Mouse (Mus musculus): ENCODE data around the gene Fgfbp3.
"Not testable (repeated sequence)": the region's sequence is repeated elsewhere in the genome, so short reads cannot be mapped to it uniquely, and the experiment has no call there.

Gene Fgfbp3

DNA sequence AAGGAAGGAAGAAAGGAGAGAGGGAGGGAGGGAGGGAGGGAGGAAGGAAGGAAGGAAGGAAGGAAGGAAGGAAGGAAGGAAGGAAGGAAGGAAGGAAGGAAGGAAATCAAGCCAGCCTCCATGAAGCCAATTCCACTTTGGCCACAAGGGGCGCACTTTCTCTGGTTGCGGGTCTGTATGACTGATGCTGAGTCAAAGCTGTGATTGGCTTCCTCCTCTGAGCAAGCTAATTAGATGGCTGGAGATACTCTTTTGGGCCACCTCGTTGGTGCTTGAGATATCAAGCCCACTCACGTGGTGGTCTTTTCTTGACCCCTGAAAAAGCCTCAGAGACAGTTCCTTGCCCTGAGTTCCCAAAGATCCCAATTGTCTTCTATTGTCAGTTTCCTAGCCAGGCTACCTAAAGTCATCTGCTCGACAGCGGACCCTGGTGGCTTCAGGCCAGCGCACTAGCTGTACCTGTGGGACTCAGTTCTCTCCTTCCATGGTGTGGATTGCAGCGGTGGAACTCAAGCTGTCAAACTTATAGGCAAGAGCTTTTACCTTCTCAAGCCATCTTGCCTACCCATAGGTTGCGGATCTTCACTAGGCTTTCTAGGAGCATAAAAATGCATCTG is 9.6 kb downstream of the Fgfbp3 start:
- DNase-seq: peak; percentile 69

DNA sequence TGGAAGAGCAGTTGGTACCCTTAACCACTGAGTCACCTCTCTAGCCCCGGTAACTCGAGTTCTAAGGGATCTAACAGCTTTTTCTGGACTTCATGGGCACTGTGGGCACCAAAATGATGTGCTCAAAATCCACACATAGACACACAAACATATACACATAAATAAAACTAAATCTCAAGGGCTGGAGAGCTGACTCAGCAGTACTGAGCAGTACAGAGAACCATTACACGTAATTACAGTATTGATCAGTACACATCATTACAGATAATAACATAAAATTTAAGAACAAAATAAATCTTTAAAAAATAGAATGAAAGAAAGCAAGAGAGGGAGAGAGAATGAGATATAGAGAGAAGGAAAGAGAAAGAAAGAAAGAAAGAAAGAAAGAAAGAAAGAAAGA is 10.3 kb downstream of the Fgfbp3 start:
- DNase-seq: no peak

DNA sequence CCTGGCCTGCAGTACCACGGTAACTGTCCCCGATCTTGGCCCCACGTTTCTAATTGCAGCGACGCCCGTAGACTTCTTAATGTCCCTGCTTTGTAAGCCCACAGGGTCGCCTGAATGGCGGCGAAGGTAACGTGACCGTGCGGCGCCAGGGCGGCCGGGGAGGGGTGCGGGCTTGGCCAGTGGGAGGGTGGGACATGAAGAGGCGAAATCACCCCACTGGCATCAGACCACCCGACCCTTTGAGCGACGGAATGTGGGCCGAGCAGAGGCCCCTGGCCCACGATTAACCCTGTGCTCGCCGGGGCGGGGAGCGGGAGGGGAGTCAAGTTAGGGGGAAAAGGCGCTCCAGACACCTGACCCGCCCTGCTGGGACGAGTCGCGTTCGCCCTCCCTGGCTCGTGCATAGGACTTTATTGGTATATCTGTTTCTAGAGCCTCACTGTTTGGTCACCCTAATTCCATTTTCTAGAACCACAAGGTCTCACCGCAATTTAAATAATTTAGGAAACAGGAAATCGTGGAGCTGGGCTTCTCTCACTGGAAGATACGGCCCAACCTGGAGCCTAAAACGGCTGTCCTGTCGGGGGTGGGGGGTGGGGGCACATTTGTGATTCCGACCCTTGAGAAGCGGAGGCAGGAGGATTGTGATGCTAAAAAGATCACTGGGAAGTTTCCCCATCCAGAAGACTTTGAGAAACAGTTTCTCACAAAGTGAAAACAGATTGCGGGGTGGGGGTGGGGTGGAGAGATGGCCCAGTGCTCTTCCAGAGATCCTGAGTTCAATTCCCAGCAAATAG is 15.0 kb downstream of the Fgfbp3 start:
- peak; percentile 27 for DNase-seq

DNA sequence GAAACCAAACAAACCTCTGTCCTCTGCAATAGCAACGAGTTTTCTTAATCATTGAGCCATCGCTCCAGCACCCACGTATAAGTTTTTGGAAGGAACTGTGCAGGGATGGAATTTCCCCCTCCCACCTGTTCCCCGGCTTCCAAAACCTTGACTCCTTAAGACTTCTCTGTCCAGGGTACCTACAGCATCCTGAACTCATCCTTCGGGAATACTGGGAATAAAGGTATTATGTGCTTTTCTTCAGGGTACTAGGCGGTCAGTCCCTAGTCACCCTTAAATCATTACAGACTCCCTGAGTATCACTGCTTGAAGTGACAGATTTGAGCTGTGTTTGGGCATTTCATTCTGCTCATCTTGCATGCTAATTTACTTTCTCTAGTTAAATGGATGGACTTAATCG is 16.0 kb downstream of the Fgfbp3 start:
- no peak for DNase-seq

DNA sequence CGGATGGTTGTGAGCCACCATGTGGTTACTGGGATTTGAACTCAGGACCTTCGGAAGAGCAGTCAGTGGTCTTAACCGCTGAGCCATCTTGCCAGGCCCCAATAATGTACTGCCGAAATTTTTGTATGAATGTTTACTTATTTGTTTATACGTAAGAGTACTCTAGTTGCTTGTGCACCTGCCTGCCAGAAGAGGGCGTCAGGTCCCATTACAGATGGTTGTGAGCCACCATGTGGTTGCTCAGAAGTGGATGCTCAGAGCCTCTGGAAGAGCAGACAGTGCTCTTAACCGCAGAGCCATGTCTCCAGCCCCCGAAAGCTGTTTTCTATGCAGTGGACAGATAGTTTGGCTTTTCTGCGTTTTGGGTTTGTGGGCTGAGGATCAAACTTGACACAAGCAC is 21.6 kb downstream of the Fgfbp3 start:
- DNase-seq: peak; percentile 18

DNA sequence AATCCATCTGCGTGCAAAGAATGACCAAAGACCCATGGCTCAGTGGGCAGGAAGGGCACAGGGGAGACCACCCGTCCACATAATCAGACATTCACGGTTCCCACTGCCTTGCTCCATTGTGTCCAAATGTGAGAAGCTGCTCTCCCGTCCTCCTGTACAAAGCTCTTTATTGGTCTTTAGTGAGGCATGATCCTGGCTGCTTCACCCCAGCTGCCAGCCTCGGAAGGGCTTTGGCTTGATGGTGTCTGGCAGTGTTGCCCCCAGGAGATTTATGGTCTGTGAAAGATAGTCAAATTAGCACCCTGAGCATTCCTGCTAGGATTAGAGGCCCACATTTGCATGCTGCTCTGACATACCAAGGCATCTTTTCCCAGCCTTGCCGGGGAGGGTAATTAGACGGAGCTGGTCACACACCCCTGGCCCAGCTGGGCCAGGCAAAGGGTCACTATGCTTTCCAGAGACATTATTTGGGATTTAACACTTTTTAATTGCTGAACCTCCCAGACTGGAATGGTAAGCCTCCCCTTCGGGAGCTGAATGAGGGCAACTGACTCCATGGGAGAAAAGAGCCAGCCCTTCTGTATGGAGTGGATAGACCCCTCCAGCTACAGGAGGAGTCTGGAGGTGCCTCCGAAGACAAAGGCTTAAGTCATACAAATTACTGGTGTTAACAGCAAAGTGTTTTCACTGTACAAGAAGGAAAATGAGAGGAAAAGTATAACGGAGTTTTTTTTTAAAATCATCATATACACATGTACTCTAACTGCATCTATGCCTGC is 22.4 kb downstream of the Fgfbp3 start:
- DNase-seq: no peak

DNA sequence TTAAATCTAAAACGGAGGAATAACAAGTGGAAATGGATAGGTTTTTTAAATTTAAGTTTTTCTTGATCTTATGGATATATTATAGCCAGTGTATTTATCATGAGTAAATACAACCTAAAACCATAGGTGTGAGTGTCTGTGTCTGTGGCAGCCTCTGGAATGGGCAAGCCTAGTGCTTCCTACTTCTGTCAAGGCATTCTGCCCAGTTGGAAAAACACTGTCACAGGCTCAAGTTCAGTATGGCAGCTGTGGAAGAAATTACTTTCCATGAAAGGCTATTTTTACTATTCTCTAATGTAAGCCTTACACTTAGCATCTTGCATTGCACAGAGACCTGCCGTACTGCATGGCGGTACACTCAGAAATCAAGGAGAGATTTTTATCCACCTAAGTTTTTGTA is 27.7 kb downstream of the Fgfbp3 start:
- no peak for DNase-seq

DNA sequence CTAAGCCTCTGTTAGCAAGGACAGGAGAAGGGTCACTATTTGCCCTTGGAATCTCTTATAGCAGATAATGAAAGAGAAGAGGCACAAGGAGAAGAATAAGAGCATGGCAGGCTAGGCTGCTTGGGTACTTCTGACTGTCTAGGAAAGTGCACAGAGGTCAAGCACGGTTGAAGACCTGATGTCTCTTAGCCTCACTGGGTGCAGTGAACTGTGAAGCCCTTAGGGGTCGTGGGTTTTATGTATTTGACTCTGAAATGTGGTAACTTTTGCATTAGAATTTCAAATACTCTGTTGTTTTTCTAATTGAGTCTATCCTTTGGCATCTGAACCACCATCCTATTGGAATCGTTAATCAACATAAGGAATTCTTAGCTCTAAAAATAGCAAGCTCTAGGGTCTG is 31.7 kb downstream of the Fgfbp3 start:
- no peak for DNase-seq

DNA sequence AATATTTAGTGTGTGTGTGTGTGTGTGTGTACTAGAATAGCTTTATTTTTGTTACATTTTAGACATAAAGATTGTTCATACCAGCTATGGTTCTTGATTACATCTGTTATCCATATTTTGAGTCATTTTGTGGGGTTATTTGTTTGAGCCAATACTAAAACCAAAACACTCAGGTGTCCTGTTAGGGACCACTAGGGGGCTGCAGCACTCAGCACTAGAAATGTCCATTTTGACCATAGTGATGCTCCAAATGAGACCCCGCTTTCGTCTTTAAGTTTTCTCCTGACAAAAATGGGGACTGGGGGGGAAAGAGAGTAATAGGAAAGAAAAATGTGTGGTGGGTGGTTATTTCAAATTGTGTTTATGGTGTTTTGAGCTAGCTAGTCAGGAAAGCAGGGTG is 33.1 kb downstream of the Fgfbp3 start:
- DNase-seq: no peak

DNA sequence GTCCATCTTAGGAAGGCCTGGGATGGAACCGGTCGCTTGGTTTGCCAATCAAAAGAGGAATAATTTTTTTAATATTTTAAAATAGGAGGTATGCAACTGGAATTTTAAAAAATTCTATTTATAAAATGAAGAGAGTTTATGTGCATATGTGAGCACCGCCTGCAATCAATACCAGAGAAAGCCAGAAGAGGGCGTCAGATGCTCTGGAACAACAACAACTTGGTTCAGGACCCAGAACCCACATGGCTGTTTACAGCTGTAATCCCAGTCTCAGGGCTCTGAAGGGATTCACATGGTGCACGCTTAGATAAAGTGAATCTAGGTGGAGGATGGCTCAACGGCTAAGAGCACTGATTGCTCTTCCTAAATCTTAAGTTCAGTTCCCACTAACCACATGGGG is 36.3 kb downstream of the Fgfbp3 start:
- DNase-seq: no peak

DNA sequence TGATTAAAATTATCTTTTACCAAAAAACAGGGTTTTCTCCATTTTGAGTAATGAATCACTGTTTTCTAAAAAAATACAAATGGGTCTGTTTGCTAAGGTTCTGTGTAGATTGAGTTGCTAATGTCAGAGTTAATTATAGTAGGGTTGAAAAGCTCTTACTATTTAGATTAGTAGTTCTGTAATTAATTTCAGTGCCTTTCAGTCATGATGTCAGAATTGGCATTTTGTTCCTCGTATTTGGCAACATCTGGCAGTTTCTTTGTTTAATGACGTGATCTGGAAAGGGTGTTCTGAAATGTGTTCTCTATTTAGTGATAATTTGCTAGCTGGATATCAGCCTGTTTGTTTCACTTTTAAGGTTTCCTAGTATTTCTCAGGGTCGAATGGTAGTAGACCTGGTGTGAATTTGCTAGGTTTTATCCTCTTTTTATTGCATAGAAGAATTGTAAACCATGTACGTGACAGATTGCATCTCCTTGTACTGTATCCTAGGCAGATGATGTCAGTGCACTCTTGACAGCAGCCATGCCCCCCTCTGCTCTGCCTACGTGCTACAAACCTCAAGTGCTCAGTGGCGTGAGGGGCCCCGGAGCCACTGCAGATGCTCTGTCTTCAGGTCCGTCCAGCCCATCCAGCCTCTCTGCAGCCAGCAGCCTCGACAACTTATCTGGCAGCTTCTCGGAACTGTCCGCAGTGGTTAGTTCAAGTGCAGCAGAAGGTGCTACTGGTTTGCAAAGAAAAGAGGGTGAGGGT is 40.5 kb downstream of the Fgfbp3 start:
- DNase-seq: no peak

DNA sequence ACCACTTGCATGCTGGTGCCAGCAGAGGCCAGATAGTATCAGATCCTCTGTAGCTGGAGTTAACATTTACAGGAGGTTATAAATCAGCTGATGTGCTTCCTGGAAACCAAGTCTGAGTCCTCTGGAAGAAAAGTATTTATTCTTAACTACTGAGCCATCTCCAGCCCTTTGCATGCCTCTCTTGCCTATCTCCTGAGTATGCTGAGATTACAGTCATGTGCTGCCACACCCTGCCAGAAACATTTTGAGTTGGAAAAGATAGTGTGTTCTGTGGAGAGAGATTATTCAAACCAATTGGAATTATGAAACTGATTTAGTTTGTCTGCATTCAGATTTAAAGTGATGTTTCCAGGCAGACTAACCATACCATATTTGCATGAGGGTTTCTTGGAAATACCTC is 42.1 kb downstream of the Fgfbp3 start:
- DNase-seq: no peak

DNA sequence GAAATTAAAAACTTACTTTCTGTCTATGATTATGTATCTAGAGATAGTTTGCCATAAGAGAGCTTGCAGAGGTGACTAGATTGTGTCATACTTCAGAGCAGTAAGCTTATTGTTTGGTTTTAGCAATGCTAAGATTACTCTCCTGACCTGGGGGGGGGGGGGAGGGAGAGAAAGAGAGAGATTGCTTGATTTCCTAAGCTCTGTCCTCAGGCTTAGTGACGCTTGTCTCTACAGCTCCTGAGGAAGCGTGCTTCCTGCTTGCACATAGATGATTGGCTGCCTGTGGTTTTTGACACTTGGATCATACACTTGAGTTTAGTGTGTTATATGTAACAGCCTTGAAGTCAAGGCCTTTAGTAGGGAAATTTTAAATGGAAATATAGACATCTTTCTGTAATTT is 44.8 kb downstream of the Fgfbp3 start:
- DNase-seq: no peak

DNA sequence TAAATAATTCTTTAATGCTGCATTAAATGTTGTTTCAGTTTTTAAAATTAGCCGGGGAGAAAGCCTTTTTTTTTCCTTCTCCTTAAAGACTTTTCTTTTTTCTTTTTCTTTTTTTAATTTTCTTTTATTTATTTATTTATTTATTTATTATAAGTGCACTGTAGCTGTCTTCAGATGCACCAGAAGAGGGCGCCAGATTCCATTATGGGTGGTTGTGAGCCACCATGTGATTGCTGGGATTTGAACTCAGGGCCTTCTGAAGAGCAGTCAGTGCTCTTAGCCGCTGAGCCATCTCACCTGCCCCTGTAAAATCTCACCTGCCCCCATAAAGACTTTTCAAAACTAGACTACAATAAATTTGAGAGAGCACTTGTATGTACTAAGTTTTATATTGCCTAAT is 50.7 kb downstream of the Fgfbp3 start:
- not testable (repeated sequence) for DNase-seq
